Mouse (Mus musculus): ENCODE data around the gene Tbxas1. TPM values are rescaled to one million over a fixed set of nuclear protein-coding genes. Genes with fewer than 3 reads are reported as not detected.

Tbxas1 gene
- total and polyA plus RNA-seq, 3 experiments, result not detected

- in situ Hi-C loops (cut with MboI; ENCODE audit: low pct_ligation_motif_present, low pct_unique_long_range_greater_than_20kb, low sequenced_read_pairs), result no loop called here
- peaks cover 0 to 23% of the 10 kb centered on the region in 2 experiments; a peak in 3 of 4 replicates for H3K4me1 ChIP-seq (ENCODE audit: control insufficient read depth in 1 of 2, insufficient read depth in 2 of 2)
- dilution Hi-C loops (cut with MboI; ENCODE audit: extremely low pct_ligation_motif_present, extremely low pct_unique_long_range_greater_than_20kb, low sequenced_read_pairs), result no loop called here
- TF ChIP-seq POLR2A (IDR thresholded peaks at IDR 0.05; ENCODE audit: low read depth, low read length) (no peak), GABPA (IDR thresholded peaks at IDR 0.05; ENCODE audit: insufficient replicate concordance, low read depth, low read length) (no peak), POLR2AphosphoS2 (IDR thresholded peaks at IDR 0.05; ENCODE audit: low read depth, low read length) (no peak), PAX5 (IDR thresholded peaks at IDR 0.05; ENCODE audit: low read length) (no peak), ELF1 (IDR thresholded peaks at IDR 0.05; ENCODE audit: low read depth, low read length) (no peak), CHD1 (IDR thresholded peaks at IDR 0.05; ENCODE audit: low read depth, low read length) (no peak), NELFE (IDR thresholded peaks at IDR 0.05; ENCODE audit: low read depth, low read length) (no peak), RCOR1 (conservative IDR thresholded peaks at IDR 0.05; ENCODE audit: low read depth, low read length) (no peak)
- no peak for DNase-seq (ENCODE audit: extremely low read depth)
- peaks cover 3% of the 10 kb centered on the region for H3K9me3 ChIP-seq (replicated peaks; ENCODE audit: low read length)
- H3K27me3 ChIP-seq (replicated peaks), result no peaks in the 10 kb centered on the region
- no peak overlapping the region for H3K4me3 ChIP-seq (replicated peaks in 1 of 3; ENCODE audit: low read depth in 2 of 3, low read length in 2 of 3, poor library complexity in 1 of 3)
- no peaks in the 10 kb centered on the region for H3K79me2 ChIP-seq (replicated peaks; ENCODE audit: control insufficient read depth, extremely low read depth, insufficient read depth, poor library complexity, severe bottlenecking)
- no peak overlapping the region for H3K9ac ChIP-seq (ENCODE audit: insufficient read depth, low read depth)
- H3K36me3 ChIP-seq (replicated peaks in 1 of 2; ENCODE audit: control insufficient read depth in 1 of 2, insufficient read depth in 1 of 2, low read length in 1 of 2), result no peaks in the 10 kb centered on the region
- H3K27ac ChIP-seq (ENCODE audit: insufficient read depth, low read depth), result no peak overlapping the region
- H3K4me2 ChIP-seq (ENCODE audit: insufficient read depth, low read depth, poor library complexity, severe bottlenecking), result no peak overlapping the region
Observed at GRCm38 (mm10) chr6:38941016-38941415, 65.8 kb downstream of the Tbxas1 start.

DNA sequence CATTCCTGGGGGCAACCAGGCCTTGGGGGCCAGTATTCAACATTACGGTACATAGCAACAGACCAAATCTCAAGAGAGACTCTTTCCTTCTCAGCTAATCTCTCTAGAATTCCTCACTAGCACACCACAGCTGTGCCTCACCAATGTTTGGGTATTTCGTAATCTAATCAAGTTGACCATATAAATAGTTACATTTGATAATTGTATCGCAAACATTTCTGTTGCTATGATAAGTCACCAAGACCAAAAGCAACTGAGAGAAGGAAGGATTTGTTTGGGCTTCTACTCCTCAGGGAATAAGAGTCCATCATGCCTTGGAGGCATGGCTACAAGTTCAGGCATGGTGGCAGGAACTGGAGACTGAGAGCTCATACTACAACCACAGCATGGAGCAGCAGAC is 67.6 kb downstream of the Tbxas1 start:
- H3K4me1 ChIP-seq (ENCODE audit: control insufficient read depth in 1 of 2, insufficient read depth in 2 of 2), result peaks cover 0 to 17% of the 10 kb centered on the region in 2 experiments; a peak in 3 of 4 replicates
- TF ChIP-seq GABPA (IDR thresholded peaks at IDR 0.05; ENCODE audit: insufficient replicate concordance, low read depth, low read length), result no peak
- TF ChIP-seq ETS1 (conservative IDR thresholded peaks at IDR 0.05; ENCODE audit: low read depth, low read length), result no peak
- TF ChIP-seq IRF4 (IDR thresholded peaks at IDR 0.05; ENCODE audit: low read depth, low read length), result no peak
- no peak for TF ChIP-seq MYC (IDR thresholded peaks at IDR 0.05; ENCODE audit: low read depth, low read length)
- TF ChIP-seq NELFE (IDR thresholded peaks at IDR 0.05; ENCODE audit: low read depth, low read length), result no peak
- TF ChIP-seq NRF1 (IDR thresholded peaks at IDR 0.05; ENCODE audit: low read depth, low read length), result no peak
- no peak for TF ChIP-seq E2F4 (IDR thresholded peaks at IDR 0.05; ENCODE audit: insufficient replicate concordance, low read depth, low read length)
- in situ Hi-C loops (cut with MboI; ENCODE audit: low pct_ligation_motif_present, low pct_unique_long_range_greater_than_20kb, low sequenced_read_pairs), result no loop called here

DNA sequence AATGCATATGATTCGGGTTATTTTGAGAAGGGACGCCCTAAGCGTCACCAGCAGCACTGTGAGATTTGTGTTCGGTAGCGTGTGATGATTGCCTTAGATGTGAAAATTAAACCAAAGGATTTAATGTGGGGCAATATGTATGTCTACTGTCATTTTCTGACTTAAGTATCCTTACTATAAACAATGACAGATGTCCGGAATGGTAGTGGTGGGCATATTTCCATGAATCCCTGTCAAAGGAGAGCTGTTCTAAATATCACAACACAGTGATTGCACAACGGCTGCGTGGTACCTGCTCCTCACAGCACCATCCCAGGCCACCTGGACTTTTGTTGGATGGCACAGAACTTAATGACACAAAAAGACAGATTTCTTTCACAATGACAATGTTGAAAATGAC is 69.2 kb downstream of the Tbxas1 start:
- H3K27me3 ChIP-seq (replicated peaks), result no peaks in the 10 kb centered on the region
- dilution Hi-C loops (cut with MboI; ENCODE audit: extremely low pct_ligation_motif_present, extremely low pct_unique_long_range_greater_than_20kb, low sequenced_read_pairs), result no loop called here
- no peaks in the 10 kb centered on the region for H3K79me2 ChIP-seq (replicated peaks; ENCODE audit: control insufficient read depth, extremely low read depth, insufficient read depth, poor library complexity, severe bottlenecking)
- H3K4me3 ChIP-seq (replicated peaks in 1 of 3; ENCODE audit: low read depth in 2 of 3, low read length in 2 of 3, poor library complexity in 1 of 3), result no peak overlapping the region
- no peak for DNase-seq (ENCODE audit: extremely low read depth)
- H3K27ac ChIP-seq (ENCODE audit: insufficient read depth, low read depth), result no peak overlapping the region
- peaks cover 0 to under 1% of the 10 kb centered on the region in 2 experiments; a peak in 2 of 4 replicates for H3K4me1 ChIP-seq (ENCODE audit: control insufficient read depth in 1 of 2, insufficient read depth in 2 of 2)
- H3K4me2 ChIP-seq (ENCODE audit: insufficient read depth, low read depth, poor library complexity, severe bottlenecking), result no peak overlapping the region
- peaks cover 7% of the 10 kb centered on the region for H3K9me3 ChIP-seq (replicated peaks; ENCODE audit: low read length)
- in situ Hi-C loops (cut with MboI; ENCODE audit: low pct_ligation_motif_present, low pct_unique_long_range_greater_than_20kb, low sequenced_read_pairs), result no loop called here
- no peak overlapping the region for H3K9ac ChIP-seq (ENCODE audit: insufficient read depth, low read depth)
- TF ChIP-seq POLR2AphosphoS2 (IDR thresholded peaks at IDR 0.05; ENCODE audit: low read depth, low read length) (no peak), EP300 (IDR thresholded peaks at IDR 0.05; ENCODE audit: low read length) (no peak), JUN (IDR thresholded peaks at IDR 0.05; ENCODE audit: insufficient read depth, low read depth, low read length) (no peak), SIN3A (IDR thresholded peaks at IDR 0.05; ENCODE audit: low read length) (no peak), GABPA (IDR thresholded peaks at IDR 0.05; ENCODE audit: insufficient replicate concordance, low read depth, low read length) (no peak), MAX (IDR thresholded peaks at IDR 0.05; ENCODE audit: low read length) (no peak), ZMIZ1 (IDR thresholded peaks at IDR 0.05; ENCODE audit: low read depth, low read length) (no peak), PAX5 (IDR thresholded peaks at IDR 0.05; ENCODE audit: low read length) (no peak), E2F4 (IDR thresholded peaks at IDR 0.05; ENCODE audit: insufficient replicate concordance, low read depth, low read length) (no peak), USF1 (IDR thresholded peaks at IDR 0.05; ENCODE audit: low read depth, low read length) (no peak), SMC3 (IDR thresholded peaks at IDR 0.05; ENCODE audit: low read depth, low read length) (no peak), TCF12 (IDR thresholded peaks at IDR 0.05; ENCODE audit: low read depth, low read length) (no peak), POLR2A (IDR thresholded peaks at IDR 0.05; ENCODE audit: low read depth, low read length) (no peak), RCOR1 (conservative IDR thresholded peaks at IDR 0.05; ENCODE audit: low read depth, low read length) (no peak), ETS1 (conservative IDR thresholded peaks at IDR 0.05; ENCODE audit: low read depth, low read length) (no peak)
- no peaks in the 10 kb centered on the region for H3K36me3 ChIP-seq (replicated peaks in 1 of 2; ENCODE audit: control insufficient read depth in 1 of 2, insufficient read depth in 1 of 2, low read length in 1 of 2)

More for the DNA sequence above, 67.6 kb downstream of the Tbxas1 start:
- Histone ChIP-seq H3K36me3 (replicated peaks in 1 of 2; ENCODE audit: control insufficient read depth in 1 of 2, insufficient read depth in 1 of 2, low read length in 1 of 2) (no peaks in the 10 kb centered on the region), H3K9me3 (replicated peaks; ENCODE audit: low read length) (peaks cover 7% of the 10 kb centered on the region), H3K27ac (ENCODE audit: insufficient read depth, low read depth) (no peak overlapping the region), H3K79me2 (replicated peaks; ENCODE audit: control insufficient read depth, extremely low read depth, insufficient read depth, poor library complexity, severe bottlenecking) (no peaks in the 10 kb centered on the region), H3K4me3 (replicated peaks in 1 of 3; ENCODE audit: low read depth in 2 of 3, low read length in 2 of 3, poor library complexity in 1 of 3) (no peak overlapping the region), H3K9ac (ENCODE audit: insufficient read depth, low read depth) (no peak overlapping the region), H3K4me2 (ENCODE audit: insufficient read depth, low read depth, poor library complexity, severe bottlenecking) (no peak overlapping the region), H3K27me3 (replicated peaks) (no peaks in the 10 kb centered on the region)
- no peak for DNase-seq (ENCODE audit: extremely low read depth)
- dilution Hi-C loops (cut with MboI; ENCODE audit: extremely low pct_ligation_motif_present, extremely low pct_unique_long_range_greater_than_20kb, low sequenced_read_pairs), result no loop called here

All from CH12.LX (cell line).